Mouse (Mus musculus) kidney, embryonic 15.5 days (tissue): Measurements from ENCODE around the gene Neo1. TPM values are rescaled to one million over a fixed set of nuclear protein-coding genes. Genes with fewer than 3 reads are reported as not detected.

Source experiments
- ATAC-seq: fragments of 200-750 bp; cut with Nextera tagmentation; replicated peaks from 2 replicates; pipeline ENCODE4 v1.8.0; 2017; ENCODE audit warnings: moderate TSS enrichment; ENCODE audit not compliant: low FRiP score
- H3K27ac ChIP-seq: fragments of 300-500 bp; sonication (generic); 2 replicates; pipeline ENCODE4 v1.5.1; 2015; ENCODE audit warnings: mild to moderate bottlenecking, inconsistent platforms
- H3K27me3 ChIP-seq: fragments of 300-500 bp; sonication (generic); 2 replicates; pipeline ENCODE4 v1.6.1; 2015; ENCODE audit warnings: inconsistent platforms
- H3K36me3 ChIP-seq: fragments of 300-500 bp; sonication (generic); 2 replicates; pipeline ENCODE4 v1.6.1; 2015; ENCODE audit warnings: inconsistent platforms
- H3K4me1 ChIP-seq: fragments of 300-500 bp; sonication (generic); 2 replicates; pipeline ENCODE4 v1.6.1; 2015; ENCODE audit warnings: inconsistent platforms
- H3K4me2 ChIP-seq: fragments of 300-500 bp; sonication (generic); 2 replicates; pipeline ENCODE4 v1.6.1; 2015; ENCODE audit warnings: moderate library complexity, mild to moderate bottlenecking, inconsistent platforms
- H3K4me3 ChIP-seq: fragments of 300-500 bp; sonication (generic); replicated peaks from 2 replicates; pipeline ENCODE4 v1.5.1; 2015; ENCODE audit warnings: mild to moderate bottlenecking, inconsistent platforms
- H3K9ac ChIP-seq: fragments of 300-500 bp; sonication (generic); 2 replicates; pipeline ENCODE4 v1.6.1; 2015; ENCODE audit warnings: mild to moderate bottlenecking, inconsistent platforms
- H3K9me3 ChIP-seq: fragments of 300-500 bp; sonication (generic); replicated peaks from 2 replicates; pipeline ENCODE4 v1.6.1; 2016; ENCODE audit warnings: inconsistent platforms
- WGBS: fragments of 180-500 bp; shearing (Covaris S2); methylation state at CpG from one replicate; pipeline ENCODE4 v1.1.7; 2015; ENCODE audit warnings: mixed read lengths; 5-methylcytosine and 5-hydroxymethylcytosine counted together
- polyA plus RNA-seq: library from polyadenylated mRNA; unstranded; fragments of >200 nt; fragmentation: Nextera tagmentation; extraction: Ambion mirVana; gene quantifications from 2 replicates; pipeline ENCODE4 v1.2.1, GENCODE M21; 2015

The Neo1 gene
- polyA plus RNA-seq, 1 experiment from 2014 or later: 33.7 TPM

DNA sequence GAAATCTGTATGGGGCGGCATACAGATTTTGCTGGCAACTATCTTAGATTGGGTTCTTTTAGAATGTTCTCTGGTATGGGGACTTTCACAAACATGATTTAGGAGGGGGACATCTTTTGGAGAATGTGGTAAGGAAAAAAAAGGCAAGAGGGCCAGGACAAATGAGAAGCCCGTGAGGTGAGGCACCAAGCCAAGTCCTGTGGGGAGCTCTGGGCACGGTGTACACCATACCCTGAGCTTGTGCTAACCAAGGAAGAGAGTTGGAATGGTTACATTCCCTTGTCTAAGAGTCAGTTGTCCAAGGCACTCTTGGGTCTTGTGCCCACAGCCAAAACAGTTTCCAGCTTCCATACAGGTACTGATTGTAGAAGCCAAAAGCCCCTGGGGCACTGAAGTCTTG, 191.6 kb downstream of the Neo1 start:
- Histone ChIP-seq H3K27me3 (0 out of 2 replicates have a peak, but pooled peaks cover 5% of the 10 kb centered on the region), H3K4me2 (no peak overlapping the region), H3K9me3 (no peaks in the 10 kb centered on the region), H3K4me1 (no peaks in the 10 kb centered on the region), H3K9ac (no peak overlapping the region), H3K36me3 (no peaks in the 10 kb centered on the region), H3K27ac (no peak overlapping the region), H3K4me3 (no peak overlapping the region)
- 92% methylated on average over 3 of the region's 3 CpGs for WGBS
- no peak for ATAC-seq

DNA sequence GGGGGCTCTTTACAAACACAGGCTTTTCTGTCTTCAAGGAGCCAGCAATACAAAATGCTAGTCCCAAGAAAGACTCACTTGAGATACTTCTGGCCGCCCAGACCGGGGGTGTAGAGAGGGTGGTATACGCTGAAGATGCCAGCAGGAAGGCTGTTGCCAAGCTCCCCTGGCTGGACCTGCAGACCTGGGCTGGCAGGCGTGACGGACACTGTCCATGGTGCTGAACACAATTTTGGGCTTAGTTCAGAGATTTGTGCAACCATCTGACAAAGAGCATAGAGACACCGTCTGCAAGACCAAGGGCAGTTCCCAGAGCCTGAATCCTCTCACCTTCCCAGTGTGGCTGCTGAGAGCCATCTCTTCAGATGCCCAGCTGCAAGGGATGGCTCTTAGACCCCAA, 194.6 kb downstream of the Neo1 start:
- H3K27ac ChIP-seq: no peak overlapping the region
- no peaks in the 10 kb centered on the region for H3K9me3 ChIP-seq
- H3K4me2 ChIP-seq: no peak overlapping the region
- H3K9ac ChIP-seq: no peak overlapping the region
- no peaks in the 10 kb centered on the region for H3K4me1 ChIP-seq
- 14% methylated on average over 6 of the region's 6 CpGs for WGBS
- H3K36me3 ChIP-seq: no peaks in the 10 kb centered on the region
- no peak for ATAC-seq
- H3K27me3 ChIP-seq: 0 out of 2 replicates have a peak, but pooled peaks cover 5% of the 10 kb centered on the region
- H3K4me3 ChIP-seq: no peak overlapping the region

DNA sequence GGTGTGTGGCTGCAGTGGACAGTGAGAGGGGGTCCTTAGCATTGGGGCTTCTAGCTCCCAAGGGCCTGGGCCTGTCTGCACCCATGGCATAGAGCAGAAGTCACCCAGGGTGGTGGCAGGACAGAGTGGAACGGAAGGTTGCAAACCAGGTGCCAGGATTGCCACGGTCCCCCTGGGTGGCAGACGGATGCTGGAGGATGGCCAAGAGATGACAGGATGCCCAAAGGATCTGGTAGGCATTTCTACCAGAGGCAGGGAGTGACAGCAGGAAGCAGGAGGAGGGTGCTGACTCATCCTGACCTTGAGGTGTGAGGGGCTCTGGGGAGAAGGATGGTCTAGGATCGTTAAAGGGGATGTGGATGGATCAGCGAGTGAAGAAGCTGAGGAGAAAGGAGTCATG, 197.7 kb downstream of the Neo1 start:
- WGBS: 76% methylated on average over 5 of the region's 5 CpGs
- Histone ChIP-seq H3K9ac (no peak overlapping the region), H3K27me3 (0 out of 2 replicates have a peak, but pooled peaks cover 5% of the 10 kb centered on the region), H3K4me2 (no peak overlapping the region), H3K4me1 (0 out of 2 replicates have a peak, but pooled peaks cover 4% of the 10 kb centered on the region), H3K36me3 (no peaks in the 10 kb centered on the region), H3K9me3 (no peaks in the 10 kb centered on the region), H3K4me3 (no peak overlapping the region), H3K27ac (no peak overlapping the region)
- no peak for ATAC-seq

DNA sequence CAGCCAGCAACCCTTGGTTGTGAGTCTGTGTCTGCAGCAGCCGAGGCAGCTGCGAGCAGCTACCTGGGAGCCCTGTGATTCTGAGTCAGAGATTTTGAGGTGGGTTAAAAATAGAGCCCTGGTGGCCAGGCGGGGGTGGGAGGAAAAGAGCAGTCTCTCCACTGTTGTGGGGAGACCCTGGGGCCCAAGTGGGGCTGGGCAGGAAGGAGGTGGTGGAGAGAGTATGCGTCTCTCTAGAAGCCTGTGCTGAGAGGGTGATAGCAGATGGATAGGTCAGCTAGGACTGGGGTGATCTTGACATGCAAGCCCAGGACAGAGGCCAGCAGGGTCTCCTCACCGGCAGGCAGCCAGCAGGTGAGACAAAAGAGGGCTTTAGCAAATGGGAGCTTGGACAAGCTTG, 199.1 kb downstream of the Neo1 start:
- Histone ChIP-seq H3K4me1 (peaks cover 17% of the 10 kb centered on the region), H3K36me3 (no peaks in the 10 kb centered on the region), H3K27ac (no peak overlapping the region), H3K9me3 (no peaks in the 10 kb centered on the region), H3K27me3 (0 out of 2 replicates have a peak, but pooled peaks cover 5% of the 10 kb centered on the region), H3K4me3 (no peak overlapping the region), H3K9ac (no peak overlapping the region), H3K4me2 (no peak overlapping the region)
- ATAC-seq: no peak
- WGBS: 72% methylated on average over 5 of the region's 5 CpGs

DNA sequence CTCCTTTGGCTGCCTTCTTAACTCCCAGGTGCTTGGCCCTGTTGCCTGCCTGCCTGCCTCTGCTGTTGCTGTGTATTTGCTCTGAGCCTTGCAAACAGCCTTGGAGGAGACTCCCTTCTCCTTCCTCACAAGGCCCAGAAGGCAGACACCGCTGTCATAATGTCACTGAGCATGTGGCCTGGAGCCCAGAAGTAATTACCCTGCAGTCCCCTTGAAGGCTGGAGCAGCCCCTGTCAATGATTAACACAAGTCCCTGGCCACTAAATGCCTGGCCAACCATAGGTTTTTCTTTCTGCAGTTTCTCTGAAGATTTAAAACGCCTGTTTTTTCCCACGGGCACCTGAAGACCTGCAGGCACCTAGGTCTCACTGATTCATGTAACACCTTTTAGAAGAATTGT, 203.3 kb downstream of the Neo1 start:
- no peaks in the 10 kb centered on the region for H3K9me3 ChIP-seq
- no peak overlapping the region for H3K4me2 ChIP-seq
- H3K36me3 ChIP-seq: no peaks in the 10 kb centered on the region
- WGBS: 52% methylated on average over 3 of the region's 3 CpGs
- peak overlapping the region; percentile 68 for H3K27ac ChIP-seq
- peaks cover 19% of the 10 kb centered on the region for H3K4me1 ChIP-seq
- peak; percentile 60; the same call in 1 of the 2 replicates for ATAC-seq
- H3K27me3 ChIP-seq: no peaks in the 10 kb centered on the region
- H3K9ac ChIP-seq: no peak overlapping the region
- no peak overlapping the region for H3K4me3 ChIP-seq

DNA sequence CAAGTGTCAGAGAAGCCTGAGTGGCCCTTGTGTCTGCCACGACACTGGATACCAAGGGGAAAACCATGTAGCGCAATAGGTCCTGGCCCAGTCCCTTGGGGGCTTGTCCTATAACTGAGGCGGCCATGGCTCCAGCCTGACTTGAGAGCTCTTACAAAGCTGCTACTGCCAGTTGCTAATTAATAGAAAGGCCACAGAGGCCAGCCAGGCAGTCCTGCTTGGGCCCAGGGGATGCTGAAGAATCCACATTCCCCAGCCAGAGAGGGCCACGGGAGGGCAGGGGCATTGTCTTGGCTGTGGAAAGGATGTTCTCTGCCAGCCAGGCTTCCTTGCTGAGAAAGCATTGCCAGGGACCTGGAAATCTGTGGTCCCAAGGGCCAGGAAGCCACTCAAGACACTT, 206.6 kb downstream of the Neo1 start:
- Histone ChIP-seq H3K27me3 (peaks cover 23% of the 10 kb centered on the region), H3K36me3 (no peaks in the 10 kb centered on the region), H3K9me3 (no peaks in the 10 kb centered on the region), H3K4me3 (no peak overlapping the region), H3K27ac (no peak overlapping the region), H3K4me2 (no peak overlapping the region), H3K9ac (no peak overlapping the region), H3K4me1 (peaks cover 19% of the 10 kb centered on the region)
- no peak for ATAC-seq
- 64% methylated on average over 4 of the region's 4 CpGs for WGBS

Other genes with a start within 250 kb of the Neo1 start
- gene Hcn4, start 213.0 kb downstream of the Neo1 start, polyA plus RNA-seq: 0.26 and 0.40 TPM in 2 replicates